Mouse (Mus musculus): ENCODE measurements around the gene Raf1. TPM values are rescaled to one million over a fixed set of nuclear protein-coding genes. Genes with fewer than 3 reads are reported as not detected.

Raf1 gene
- polyA plus RNA-seq, 1 experiment = 89.1 TPM

DNA sequence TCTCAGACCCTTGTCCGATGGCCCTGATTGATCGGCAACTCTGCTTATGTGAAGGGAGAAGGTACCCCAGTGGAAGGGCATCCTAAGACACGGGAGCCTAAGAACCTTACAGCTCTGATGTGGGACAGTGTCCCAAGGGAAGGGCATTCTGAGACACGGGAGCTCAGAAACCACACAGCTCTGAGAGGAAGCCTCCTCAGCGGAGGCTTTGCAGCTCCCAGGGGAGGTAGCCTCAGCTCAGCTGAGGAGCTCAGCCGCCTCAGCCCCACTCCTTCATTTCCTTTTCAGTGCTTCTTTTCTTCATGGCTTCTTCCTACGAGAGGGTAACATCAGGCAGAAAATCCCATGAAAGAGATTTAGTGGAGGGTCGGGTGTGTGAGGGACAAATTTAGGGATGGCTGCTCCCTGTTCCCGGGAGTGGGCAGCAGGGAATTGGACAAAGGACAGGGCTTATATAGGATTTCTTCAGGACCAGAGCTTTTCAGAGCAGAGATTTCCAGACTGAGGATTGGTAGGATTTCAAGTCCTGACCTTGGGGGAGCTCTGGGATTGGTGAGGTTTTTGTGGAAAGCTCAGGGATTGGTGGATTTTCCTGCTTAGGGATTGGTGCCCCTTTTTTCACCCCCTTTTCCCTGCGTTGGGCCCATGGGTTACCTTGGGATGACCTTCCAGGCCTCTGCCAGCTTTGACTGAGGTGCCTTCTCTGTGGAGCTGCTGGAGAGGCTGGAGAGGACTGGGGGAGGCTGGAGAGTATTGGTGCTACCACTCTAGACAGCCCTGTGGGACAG lies 93.9 kb downstream of the Raf1 start:
- no peak overlapping the region for H3K4me3 ChIP-seq (ENCODE audit: insufficient read depth, low read length)
- TF ChIP-seq CTCF (IDR thresholded peaks at IDR 0.05; ENCODE audit: low read depth, low read length) = no peak
- no peak for TF ChIP-seq POLR2A (IDR thresholded peaks at IDR 0.05; ENCODE audit: borderline replicate concordance, low read depth, low read length)
- no peak overlapping the region for H3K27ac ChIP-seq (ENCODE audit: insufficient read depth, low read depth, low read length)
- no peaks in the 10 kb centered on the region for H3K4me1 ChIP-seq (ENCODE audit: control insufficient read depth, insufficient read depth, low read length)

DNA sequence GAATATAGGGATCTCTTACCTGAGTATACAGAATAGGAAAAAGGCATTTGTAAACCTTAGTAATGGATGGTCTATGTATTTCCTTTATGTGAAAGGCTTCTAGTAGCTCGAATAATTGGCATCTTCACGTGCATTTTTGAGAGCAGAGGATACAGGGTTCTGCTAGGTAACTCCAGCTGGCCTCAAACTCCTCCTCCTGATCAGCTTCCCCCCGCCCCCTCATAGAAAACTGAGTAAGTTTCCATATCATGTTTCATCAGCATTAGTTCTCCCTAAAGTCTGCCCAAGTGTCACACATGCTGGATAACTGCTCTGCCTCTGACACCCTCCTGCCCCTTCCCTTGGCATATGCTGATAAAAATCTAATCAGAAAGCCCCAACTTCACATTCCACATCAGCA lies 95.6 kb downstream of the Raf1 start:
- Histone ChIP-seq H3K4me1 (ENCODE audit: control insufficient read depth, insufficient read depth, low read length) (no peaks in the 10 kb centered on the region), H3K4me3 (ENCODE audit: insufficient read depth, low read length) (no peak overlapping the region), H3K27ac (ENCODE audit: insufficient read depth, low read depth, low read length) (no peak overlapping the region)
- TF ChIP-seq POLR2A (IDR thresholded peaks at IDR 0.05; ENCODE audit: borderline replicate concordance, low read depth, low read length) = no peak
- TF ChIP-seq CTCF (IDR thresholded peaks at IDR 0.05; ENCODE audit: low read depth, low read length) = no peak

DNA sequence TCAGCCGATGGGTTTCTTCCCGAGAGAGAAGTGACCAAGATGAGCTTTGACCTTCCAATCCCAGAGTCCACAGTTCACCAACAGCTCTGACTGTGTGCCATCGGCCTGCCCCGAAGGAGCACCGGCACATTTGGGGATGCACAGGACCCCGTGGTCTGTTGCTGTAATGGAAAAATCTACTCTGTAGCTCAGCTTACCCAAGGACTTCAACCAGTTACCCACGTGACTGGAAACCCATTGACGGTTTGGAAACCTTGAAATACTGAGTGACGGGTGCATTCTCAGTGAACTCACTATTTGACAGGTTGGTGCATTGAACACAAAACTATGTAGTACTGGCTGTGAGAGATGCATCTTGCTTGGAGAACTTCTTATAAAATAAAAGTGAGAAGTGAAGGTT lies 98.5 kb downstream of the Raf1 start:
- Histone ChIP-seq H3K4me1 (ENCODE audit: control insufficient read depth, insufficient read depth, low read length) (no peaks in the 10 kb centered on the region), H3K4me3 (ENCODE audit: insufficient read depth, low read length) (no peak overlapping the region), H3K27ac (ENCODE audit: insufficient read depth, low read depth, low read length) (no peak overlapping the region)
- TF ChIP-seq POLR2A (IDR thresholded peaks at IDR 0.05; ENCODE audit: borderline replicate concordance, low read depth, low read length) (no peak), CTCF (IDR thresholded peaks at IDR 0.05; ENCODE audit: low read depth, low read length) (no peak)

- Histone ChIP-seq H3K4me1 (ENCODE audit: control insufficient read depth, insufficient read depth, low read length) (no peaks in the 10 kb centered on the region), H3K4me3 (ENCODE audit: insufficient read depth, low read length) (no peak overlapping the region), H3K27ac (ENCODE audit: insufficient read depth, low read depth, low read length) (no peak overlapping the region)
- no peak for TF ChIP-seq CTCF (IDR thresholded peaks at IDR 0.05; ENCODE audit: low read depth, low read length)
- TF ChIP-seq POLR2A (IDR thresholded peaks at IDR 0.05; ENCODE audit: borderline replicate concordance, low read depth, low read length) = no peak
Measured at GRCm38 (mm10) chr6:115577407-115577806, 99.0 kb downstream of the Raf1 start.

DNA sequence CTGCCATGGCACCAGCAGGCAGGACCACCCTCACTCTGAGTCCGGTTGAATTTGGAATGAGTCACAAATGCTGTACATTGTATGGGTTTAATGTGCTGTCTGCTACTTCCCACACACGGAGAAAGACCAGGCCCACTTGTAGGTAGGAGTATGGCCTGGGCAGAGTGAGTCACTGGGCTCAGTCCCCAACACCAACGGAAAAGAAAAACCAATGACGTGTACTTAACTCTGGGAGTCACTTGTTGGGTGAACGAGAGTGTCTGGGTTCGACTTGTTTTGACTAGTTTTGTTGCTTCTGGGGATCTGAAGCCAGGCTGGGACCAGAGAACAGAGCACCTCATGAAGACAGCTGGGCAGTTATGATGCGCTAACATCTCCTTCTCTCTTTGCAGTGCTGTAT lies 102.3 kb downstream of the Raf1 start:
- TF ChIP-seq CTCF (IDR thresholded peaks at IDR 0.05; ENCODE audit: low read depth, low read length) (no peak), POLR2A (IDR thresholded peaks at IDR 0.05; ENCODE audit: borderline replicate concordance, low read depth, low read length) (no peak)
- Histone ChIP-seq H3K4me3 (ENCODE audit: insufficient read depth, low read length) (no peak overlapping the region), H3K27ac (ENCODE audit: insufficient read depth, low read depth, low read length) (no peak overlapping the region), H3K4me1 (ENCODE audit: control insufficient read depth, insufficient read depth, low read length) (no peaks in the 10 kb centered on the region)

Other genes with a start within 250 kb of the Raf1 start
- gene Tsen2, start 132.0 kb downstream of the Raf1 start, polyA plus RNA-seq (2012; ENCODE audit: insufficient read depth, insufficient read length, missing spikeins) = 6.0 and 6.5 TPM in 2 replicates
- not detected in 2 replicates for gene Mkrn2os, start 84.1 kb downstream of the Raf1 start, polyA plus RNA-seq (2012; ENCODE audit: insufficient read depth, insufficient read length, missing spikeins)
- 13.4 and 15.6 TPM in 2 replicates for gene Mkrn2, start 74.7 kb downstream of the Raf1 start, polyA plus RNA-seq (2012; ENCODE audit: insufficient read depth, insufficient read length, missing spikeins)
- not detected in 2 replicates for gene Tmem40, start 85.8 kb upstream of the Raf1 start, polyA plus RNA-seq (2012; ENCODE audit: insufficient read depth, insufficient read length, missing spikeins)
- gene Cand2, start 97.9 kb upstream of the Raf1 start, polyA plus RNA-seq (2012; ENCODE audit: insufficient read depth, insufficient read length, missing spikeins) = 0.39 and 0.40 TPM in 2 replicates
- gene Rpl32, start 132.1 kb upstream of the Raf1 start, polyA plus RNA-seq (2012; ENCODE audit: insufficient read depth, insufficient read length, missing spikeins) = 2,269 and 2,339 TPM in 2 replicates
- gene Efcab12, start 161.8 kb upstream of the Raf1 start, polyA plus RNA-seq (2012; ENCODE audit: insufficient read depth, insufficient read length, missing spikeins) = 0.31 and 0.32 TPM in 2 replicates
- gene Mbd4, start 176.7 kb upstream of the Raf1 start, polyA plus RNA-seq (2012; ENCODE audit: insufficient read depth, insufficient read length, missing spikeins) = 12.0 and 13.8 TPM in 2 replicates
- gene Ift122, start 176.8 kb upstream of the Raf1 start, polyA plus RNA-seq (2012; ENCODE audit: insufficient read depth, insufficient read length, missing spikeins) = 6.0 and 9.3 TPM in 2 replicates